Mouse (Mus musculus): ENCODE measurements around the gene Anxa4.

GRCm38 (mm10) chr6:86776001-86776705 lies 17.2 kb downstream of the Anxa4 start:
- TF ChIP-seq CTCF (conservative IDR thresholded peaks at IDR 0.05; ENCODE audit: low read length), result no peak
- no peak for TF ChIP-seq POU5F1 (IDR thresholded peaks at IDR 0.05; ENCODE audit: borderline replicate concordance, low read length)
- no peak for TF ChIP-seq NANOG (IDR thresholded peaks at IDR 0.05; ENCODE audit: borderline replicate concordance, low read length)
